ENCODE assay signal across 10 mouse cellular contexts in the genomic region with DNA sequence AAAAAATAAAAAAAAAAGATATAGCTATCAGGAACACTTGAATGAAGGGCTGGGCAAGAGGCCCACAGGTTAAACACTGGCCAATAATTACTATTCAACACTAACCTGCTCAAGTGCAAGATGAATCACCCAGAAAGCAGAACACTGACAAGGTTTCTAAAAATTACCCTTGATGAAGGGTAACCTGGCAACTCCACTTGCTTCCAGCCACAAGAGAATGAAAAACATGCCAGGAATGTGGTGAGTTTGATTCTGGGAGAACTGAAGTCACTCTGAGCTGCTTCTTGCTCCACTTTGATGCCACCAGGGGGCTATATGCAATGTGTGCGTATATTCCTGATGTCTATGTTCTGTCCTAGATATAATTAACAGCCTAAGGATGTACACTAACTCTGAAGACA. TPM values are rescaled to one million over a fixed set of nuclear protein-coding genes. Genes with fewer than 3 reads are reported as not detected.
DNase-seq lines count a peak whose midpoint lies in the region; ATAC-seq and TF ChIP-seq lines count a peak whose summit lies in the region.
"Had no signal": no experiment of that assay in that cellular context is flagged by ENCODE, and none has a peak within 500 bp of the region (broad histone marks: within the 10 kb centered on the region; RNA-seq: fewer than 3 reads in every experiment).

No protein-coding gene starts in this region.

- TF ChIP-seq CTCF in G1E (IDR thresholded peaks at IDR 0.05; ENCODE audit: low read depth, low read length), result 0 out of 2 replicates have a peak, but pooled peaks have one; percentile 5
- no peak for TF ChIP-seq CTCF in cerebellum, adult 2 months (IDR thresholded peaks at IDR 0.05; ENCODE audit: borderline replicate concordance, insufficient read depth, low read depth, low read length)

- H3K36me3 ChIP-seq in hindbrain, embryonic 11.5 days (ENCODE audit: control insufficient read depth, insufficient read depth, low read length), result no peaks in the 10 kb centered on the region
- no peaks in the 10 kb centered on the region for H3K36me3 ChIP-seq in hindbrain, embryonic 13.5 days
- peaks cover 6% of the 10 kb centered on the region for H3K36me3 ChIP-seq in G1E (replicated peaks)
- H3K36me3 ChIP-seq in heart, embryonic 11.5 days (ENCODE audit: control insufficient read depth, insufficient read depth, low read length), result no peaks in the 10 kb centered on the region
- no peaks in the 10 kb centered on the region for H3K36me3 ChIP-seq in lung, embryonic 15.5 days
- no peaks in the 10 kb centered on the region for H3K36me3 ChIP-seq in midbrain, embryonic 13.5 days
- H3K36me3 ChIP-seq: midbrain, embryonic 12.5 days had no signal

- 21% methylated on average over 1 of the region's 1 CpGs for WGBS in hindbrain, embryonic 11.5 days
- 13% methylated on average over 1 of the region's 1 CpGs for WGBS in hindbrain, embryonic 13.5 days
- 16% methylated on average over 1 of the region's 1 CpGs for WGBS in heart, embryonic 11.5 days (ENCODE audit: insufficient replicate concordance)
- 6% methylated on average over 1 of the region's 1 CpGs for WGBS in lung, embryonic 15.5 days
- WGBS in midbrain, embryonic 13.5 days, result 17% methylated on average over 1 of the region's 1 CpGs
- 39% methylated on average over 1 of the region's 1 CpGs for WGBS in cerebellum, adult 2 months

- H3K27me3 ChIP-seq in hindbrain, embryonic 11.5 days (ENCODE audit: control insufficient read depth, insufficient read depth, low read length), result no peaks in the 10 kb centered on the region
- 0 out of 2 replicates have a peak, but pooled peaks cover 7% of the 10 kb centered on the region for H3K27me3 ChIP-seq in hindbrain, embryonic 13.5 days
- H3K27me3 ChIP-seq in G1E (ENCODE audit: insufficient read depth, low read length), result no peaks in the 10 kb centered on the region
- H3K27me3 ChIP-seq in heart, embryonic 11.5 days (ENCODE audit: control insufficient read depth, insufficient read depth, low read length), result no peaks in the 10 kb centered on the region
- no peaks in the 10 kb centered on the region for H3K27me3 ChIP-seq in lung, embryonic 15.5 days
- peaks cover 13% of the 10 kb centered on the region for H3K27me3 ChIP-seq in midbrain, embryonic 13.5 days
- H3K27me3 ChIP-seq in cerebellum, adult 2 months (ENCODE audit: control insufficient read depth, insufficient read depth, low read length), result no peaks in the 10 kb centered on the region

- DNase-seq in hindbrain, embryonic 11.5 days (ENCODE audit: low spot score), result peak; percentile 29
- no peak for DNase-seq in G1E (ENCODE audit: low spot score)
- no peak for DNase-seq in T-cell, adult 2 months (ENCODE audit: low spot score)
- DNase-seq in cerebellum, adult 2 months, result no peak
- DNase-seq: gastrocnemius, postnatal 25 days had no signal

- no peak for ATAC-seq in hindbrain, embryonic 11.5 days (ENCODE audit: low FRiP score)
- ATAC-seq in hindbrain, embryonic 13.5 days (ENCODE audit: low FRiP score), result no peak
- no peak for ATAC-seq in G1E (ENCODE audit: extremely low read depth, insufficient number of reproducible peaks, low FRiP score, poor library complexity, severe bottlenecking)
- ATAC-seq in heart, embryonic 11.5 days (replicated peaks; ENCODE audit: insufficient number of reproducible peaks, low FRiP score, low TSS enrichment), result no peak
- no peak for ATAC-seq in lung, embryonic 15.5 days (ENCODE audit: borderline replicate concordance, extremely low read depth, low FRiP score, low TSS enrichment)
- no peak for ATAC-seq in midbrain, embryonic 13.5 days

- H3K4me3 ChIP-seq in hindbrain, embryonic 11.5 days (ENCODE audit: low read depth, low read length), result no peak overlapping the region
- H3K4me3 ChIP-seq in hindbrain, embryonic 13.5 days, result no peak overlapping the region
- no peak overlapping the region for H3K4me3 ChIP-seq in G1E (ENCODE audit: low read depth, low read length)
- no peak overlapping the region for H3K4me3 ChIP-seq in heart, embryonic 11.5 days (ENCODE audit: low read depth, low read length)
- no peak overlapping the region; the same call in 1 of the 2 replicates for H3K4me3 ChIP-seq in lung, embryonic 15.5 days
- no peak overlapping the region for H3K4me3 ChIP-seq in midbrain, embryonic 13.5 days (replicated peaks)
- no peak overlapping the region for H3K4me3 ChIP-seq in cerebellum, adult 2 months (replicated peaks; ENCODE audit: insufficient read depth, low read depth, low read length)
- H3K4me3 ChIP-seq: midbrain, embryonic 12.5 days had no signal

- no peak for TF ChIP-seq POLR2A in cerebellum, adult 2 months (IDR thresholded peaks at IDR 0.05; ENCODE audit: borderline replicate concordance, insufficient read depth, low read length)

- H3K9ac ChIP-seq in hindbrain, embryonic 11.5 days (ENCODE audit: low read depth, low read length), result no peak overlapping the region
- no peak overlapping the region for H3K9ac ChIP-seq in hindbrain, embryonic 13.5 days
- H3K9ac ChIP-seq in heart, embryonic 11.5 days (ENCODE audit: low read depth, low read length), result no peak overlapping the region
- H3K9ac ChIP-seq in lung, embryonic 15.5 days, result no peak overlapping the region
- H3K9ac ChIP-seq in midbrain, embryonic 13.5 days (replicated peaks), result no peak overlapping the region
- H3K9ac ChIP-seq: midbrain, embryonic 12.5 days had no signal

- no peak overlapping the region for H3K4me2 ChIP-seq in hindbrain, embryonic 11.5 days (replicated peaks; ENCODE audit: low read depth, low read length)
- no peak overlapping the region for H3K4me2 ChIP-seq in hindbrain, embryonic 13.5 days
- peak overlapping the region; percentile 37 for H3K4me2 ChIP-seq in heart, embryonic 11.5 days
- H3K4me2 ChIP-seq in lung, embryonic 15.5 days, result peak overlapping the region; percentile 9; the same call in 1 of the 2 replicates
- H3K4me2 ChIP-seq in midbrain, embryonic 13.5 days (replicated peaks), result no peak overlapping the region
- H3K4me2 ChIP-seq: midbrain, embryonic 12.5 days had no signal

- H3K4me1 ChIP-seq in hindbrain, embryonic 11.5 days (replicated peaks; ENCODE audit: control insufficient read depth, insufficient read depth, low read length), result no peaks in the 10 kb centered on the region
- peaks cover 10% of the 10 kb centered on the region for H3K4me1 ChIP-seq in hindbrain, embryonic 13.5 days (replicated peaks)
- H3K4me1 ChIP-seq in G1E (ENCODE audit: insufficient read depth, low read depth, low read length), result peaks cover 23% of the 10 kb centered on the region
- H3K4me1 ChIP-seq in heart, embryonic 11.5 days (ENCODE audit: control insufficient read depth, insufficient read depth, low read length), result peaks cover 17% of the 10 kb centered on the region
- peaks cover 29% of the 10 kb centered on the region for H3K4me1 ChIP-seq in lung, embryonic 15.5 days
- H3K4me1 ChIP-seq in midbrain, embryonic 13.5 days (replicated peaks), result peaks cover 15% of the 10 kb centered on the region
- no peaks in the 10 kb centered on the region; the same call in 1 of the 2 replicates for H3K4me1 ChIP-seq in cerebellum, adult 2 months (ENCODE audit: control insufficient read depth, insufficient read depth, low read length)

- H3K27ac ChIP-seq in hindbrain, embryonic 11.5 days (ENCODE audit: low read depth, low read length), result no peak overlapping the region
- H3K27ac ChIP-seq in hindbrain, embryonic 13.5 days, result no peak overlapping the region
- H3K27ac ChIP-seq in heart, embryonic 11.5 days (ENCODE audit: low read depth, low read length), result peak overlapping the region; percentile 97
- peak overlapping the region; percentile 81 for H3K27ac ChIP-seq in lung, embryonic 15.5 days
- H3K27ac ChIP-seq in midbrain, embryonic 13.5 days, result no peak overlapping the region
- no peak overlapping the region for H3K27ac ChIP-seq in cerebellum, adult 2 months (ENCODE audit: insufficient read depth, low read length)
- H3K27ac ChIP-seq: midbrain, embryonic 12.5 days had no signal

- no peaks in the 10 kb centered on the region for H3K9me3 ChIP-seq in hindbrain, embryonic 11.5 days (ENCODE audit: control insufficient read depth, low read length)
- no peaks in the 10 kb centered on the region for H3K9me3 ChIP-seq in hindbrain, embryonic 13.5 days
- no peaks in the 10 kb centered on the region for H3K9me3 ChIP-seq in G1E (replicated peaks)
- H3K9me3 ChIP-seq in heart, embryonic 11.5 days (replicated peaks; ENCODE audit: control insufficient read depth, low read length), result no peaks in the 10 kb centered on the region
- H3K9me3 ChIP-seq in lung, embryonic 15.5 days, result no peaks in the 10 kb centered on the region
- H3K9me3 ChIP-seq in midbrain, embryonic 13.5 days, result no peaks in the 10 kb centered on the region
- H3K9me3 ChIP-seq: midbrain, embryonic 12.5 days had no signal

RNA-seq across cellular contexts. Expression of gene Zfp367, which starts 2.2 kb away (rescaled TPM):
- polyA plus RNA-seq in hindbrain, embryonic 11.5 days (2014; fragmentation: Nextera tagmentation; extraction: Ambion mirVana), result 20.3 and 21.8 TPM in 2 replicates
- 5.7 and 6.6 TPM in 2 replicates for polyA plus RNA-seq in hindbrain, embryonic 13.5 days (2015; fragmentation: Nextera tagmentation; extraction: Ambion mirVana)
- total RNA-seq in G1E (2014; fragmentation: Nextera tagmentation), result 37.2 and 38.6 TPM in 2 replicates
- total RNA-seq in G1E (2017), result 47.2 and 51.7 TPM in 2 replicates
- polyA plus RNA-seq in G1E (2012), result 6.6 and 7.0 TPM in 2 replicates
- 23.7 and 25.4 TPM in 2 replicates for polyA plus RNA-seq in heart, embryonic 11.5 days (2014; fragmentation: Nextera tagmentation; extraction: Ambion mirVana)
- polyA plus RNA-seq in lung, embryonic 15.5 days (2015; fragmentation: Nextera tagmentation; extraction: Ambion mirVana), result 27.4 and 28.1 TPM in 2 replicates
- 7.8 and 8.0 TPM in 2 replicates for polyA plus RNA-seq in midbrain, embryonic 13.5 days (2015; fragmentation: Nextera tagmentation; extraction: Ambion mirVana)
- polyA plus RNA-seq in cerebellum, adult 2 months (2012; rRNA removed), result 28.9 and 29.9 TPM in 2 replicates

RNA-seq across cellular contexts. Expression of gene Habp4, which starts 6.5 kb away (rescaled TPM):
- polyA plus RNA-seq in hindbrain, embryonic 11.5 days (2014; fragmentation: Nextera tagmentation; extraction: Ambion mirVana), result 30.3 and 31.0 TPM in 2 replicates
- polyA plus RNA-seq in hindbrain, embryonic 13.5 days (2015; fragmentation: Nextera tagmentation; extraction: Ambion mirVana), result 28.9 and 29.9 TPM in 2 replicates
- total RNA-seq in G1E (2014; fragmentation: Nextera tagmentation), result 22.0 and 34.1 TPM in 2 replicates
- total RNA-seq in G1E (2017), result 10.5 and 12.4 TPM in 2 replicates
- polyA plus RNA-seq in G1E (2012), result 33.9 and 44.5 TPM in 2 replicates
- 42.2 and 50.2 TPM in 2 replicates for polyA plus RNA-seq in heart, embryonic 11.5 days (2014; fragmentation: Nextera tagmentation; extraction: Ambion mirVana)
- 22.2 and 24.7 TPM in 2 replicates for polyA plus RNA-seq in lung, embryonic 15.5 days (2015; fragmentation: Nextera tagmentation; extraction: Ambion mirVana)
- 19.7 and 25.1 TPM in 2 replicates for polyA plus RNA-seq in midbrain, embryonic 13.5 days (2015; fragmentation: Nextera tagmentation; extraction: Ambion mirVana)
- 187 and 213 TPM in 2 replicates for polyA plus RNA-seq in cerebellum, adult 2 months (2012; rRNA removed)

RNA-seq across cellular contexts. Expression of gene Slc35d2, which starts 26.0 kb away (rescaled TPM):
- polyA plus RNA-seq in hindbrain, embryonic 11.5 days (2014; fragmentation: Nextera tagmentation; extraction: Ambion mirVana), result 5.6 and 6.9 TPM in 2 replicates
- polyA plus RNA-seq in hindbrain, embryonic 13.5 days (2015; fragmentation: Nextera tagmentation; extraction: Ambion mirVana), result 2.5 and 3.1 TPM in 2 replicates
- total RNA-seq in G1E (2014; fragmentation: Nextera tagmentation) (not detected in 2 replicates), G1E (2017) (0.11 TPM in 1 of 2 replicates, not detected in the other)
- not detected in 2 replicates for polyA plus RNA-seq in G1E (2012)
- polyA plus RNA-seq in heart, embryonic 11.5 days (2014; fragmentation: Nextera tagmentation; extraction: Ambion mirVana), result 7.4 and 8.2 TPM in 2 replicates
- 4.7 and 4.8 TPM in 2 replicates for polyA plus RNA-seq in lung, embryonic 15.5 days (2015; fragmentation: Nextera tagmentation; extraction: Ambion mirVana)
- polyA plus RNA-seq in midbrain, embryonic 13.5 days (2015; fragmentation: Nextera tagmentation; extraction: Ambion mirVana), result 1.4 and 2.2 TPM in 2 replicates
- polyA plus RNA-seq in cerebellum, adult 2 months (2012; rRNA removed), result 0.90 and 0.97 TPM in 2 replicates

Comparison
In these comparisons a context has a peak if more than half of its experiments do, and no peak if none do; other contexts are left out.
1. H3K27ac ChIP-seq: peak in heart, embryonic 11.5 days (single experiment) and lung, embryonic 15.5 days (single experiment); none in hindbrain, embryonic 11.5 days (single experiment), hindbrain, embryonic 13.5 days (single experiment), midbrain, embryonic 13.5 days (single experiment) and cerebellum, adult 2 months (single experiment).
2. H3K4me2 ChIP-seq: peak in heart, embryonic 11.5 days (single experiment) and lung, embryonic 15.5 days (single experiment); none in hindbrain, embryonic 11.5 days (single experiment), hindbrain, embryonic 13.5 days (single experiment) and midbrain, embryonic 13.5 days (single experiment).